Mouse (Mus musculus) ZHBTc4 (cell line): Measurements from ENCODE around the gene Olfr1080.
"Not testable (repeated sequence)": the region's sequence is repeated elsewhere in the genome, so short reads cannot be mapped to it uniquely, and the experiment has no call there.

Experiments
- DNase-seq: peaks from one replicate; pipeline ENCODE4 v3.0.0-alpha.2; 2011; ENCODE audit warnings: low read depth, low spot score

Olfr1080 gene

GRCm38 (mm10) chr2:86558135-86558534 is at the start of gene Olfr1080:
Gene Olfr1080 (minus strand): TSS chr2:86558235.
- DNase-seq = not testable (repeated sequence)

- not testable (repeated sequence) for DNase-seq
Measured at GRCm38 (mm10) chr2:86598866-86599265, 40.8 kb upstream of the Olfr1080 start, which contains the start of gene Olfr1082. Gene Olfr1082 (minus strand): TSS chr2:86598966.

- DNase-seq = no peak
Measured at GRCm38 (mm10) chr2:86542380-86542779, 15.7 kb downstream of the Olfr1080 start, which contains the start of gene Olfr1079. Gene Olfr1079 (minus strand): TSS chr2:86542480.

GRCm38 (mm10) chr2:86530991-86531390 is 27.0 kb downstream of the Olfr1080 start:
- DNase-seq = no peak

DNA sequence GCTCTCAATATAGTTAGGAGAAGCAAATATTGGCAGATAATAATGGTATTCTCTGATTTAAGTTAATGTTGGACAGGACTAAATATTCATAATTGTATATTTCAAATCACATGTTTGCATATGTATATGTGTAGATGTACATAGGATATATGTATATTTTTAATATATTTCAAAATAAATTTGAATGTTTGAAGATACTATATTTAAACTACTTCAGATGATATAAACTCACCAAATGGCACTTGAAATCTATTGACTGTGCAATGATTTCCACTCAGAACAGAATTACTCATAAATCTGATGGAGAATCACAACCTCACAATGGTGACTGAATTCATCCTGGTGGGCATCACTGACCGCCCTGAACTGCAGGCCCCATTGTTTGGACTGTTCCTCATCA is 49.9 kb downstream of the Olfr1080 start, which contains the start of gene Olfr1076:
Olfr1076 (plus strand) TSS at position 301 of the 400 bp plus-strand sequence.
- no peak for DNase-seq
